7 mouse cellular contexts compared by ENCODE assay signal in genomic region chrX:53608879-53609278, GRCm38 (mm10). TPM values are rescaled to one million over a fixed set of nuclear protein-coding genes. Genes with fewer than 3 reads are reported as not detected.
DNase-seq lines count a peak whose midpoint lies in the region; ATAC-seq and TF ChIP-seq lines count a peak whose summit lies in the region.
"Not testable (repeated sequence)": the region's sequence is repeated elsewhere in the genome, so short reads cannot be mapped to it uniquely, and the experiment has no call there.

Gene Gm14597, minus strand, starts transcription at chrX:53608979.

- not testable (repeated sequence) for TF ChIP-seq POLR2A in cortical plate, adult 2 months (IDR thresholded peaks at IDR 0.05; ENCODE audit: extremely low read depth, insufficient read depth, low read length)

- H3K4me2 ChIP-seq in forebrain, embryonic 15.5 days (replicated peaks) = peak within 1 kb of the TSS; percentile 51
- H3K4me2 ChIP-seq in kidney, embryonic 14.5 days (replicated peaks; ENCODE audit: low read depth, low read length) = peak within 1 kb of the TSS; percentile 49
- peak within 1 kb of the TSS; percentile 61 for H3K4me2 ChIP-seq in liver, embryonic 11.5 days
- peak within 1 kb of the TSS; percentile 48 for H3K4me2 ChIP-seq in neural tube, embryonic 14.5 days (ENCODE audit: low read depth, low read length)

- peak within 1 kb of the TSS; percentile 99 for H3K27ac ChIP-seq in cortical plate, adult 2 months (ENCODE audit: insufficient read depth, low read length)
- peak within 1 kb of the TSS; percentile 62 for H3K27ac ChIP-seq in forebrain, embryonic 15.5 days (replicated peaks)
- H3K27ac ChIP-seq in hindbrain, embryonic 10.5 days = peak within 1 kb of the TSS; percentile 84
- not testable (repeated sequence) for H3K27ac ChIP-seq in kidney, embryonic 14.5 days (ENCODE audit: low read depth, low read length); liver, embryonic 11.5 days (ENCODE audit: low read depth, low read length)
- peak within 1 kb of the TSS; percentile 70 for H3K27ac ChIP-seq in neural tube, embryonic 14.5 days (ENCODE audit: low read depth, low read length)

- not testable (repeated sequence) for H3K27me3 ChIP-seq in forebrain, embryonic 15.5 days; hindbrain, embryonic 10.5 days (ENCODE audit: insufficient read depth, poor library complexity, severe bottlenecking); kidney, embryonic 14.5 days (ENCODE audit: control insufficient read depth, insufficient read depth, low read length); liver, embryonic 11.5 days (replicated peaks; ENCODE audit: control insufficient read depth, insufficient read depth, low read length); megakaryocyte, embryonic 14.5 days (replicated peaks); neural tube, embryonic 14.5 days (ENCODE audit: control insufficient read depth, insufficient read depth, low read length)

- peak within 1 kb of the TSS; percentile 53 for H3K9ac ChIP-seq in forebrain, embryonic 15.5 days (replicated peaks)
- peak within 1 kb of the TSS; percentile 51 for H3K9ac ChIP-seq in kidney, embryonic 14.5 days (ENCODE audit: low read depth, low read length)
- not testable (repeated sequence) for H3K9ac ChIP-seq in liver, embryonic 11.5 days (ENCODE audit: low read depth, low read length)
- H3K9ac ChIP-seq in neural tube, embryonic 14.5 days (replicated peaks; ENCODE audit: low read depth, low read length) = peak within 1 kb of the TSS; percentile 75

- TF ChIP-seq CTCF in cortical plate, adult 2 months (IDR thresholded peaks at IDR 0.05; ENCODE audit: extremely low read depth, insufficient read depth, low read length) = not testable (repeated sequence)

- WGBS in forebrain, embryonic 15.5 days = 48% methylated on average over 3 of the region's 4 CpGs
- 84% methylated on average over 3 of the region's 4 CpGs for WGBS in hindbrain, embryonic 10.5 days
- WGBS in kidney, embryonic 14.5 days = 70% methylated on average over 2 of the region's 4 CpGs
- 67% methylated on average over 3 of the region's 4 CpGs for WGBS in liver, embryonic 11.5 days
- 55% methylated on average over 2 of the region's 4 CpGs for WGBS in neural tube, embryonic 14.5 days

- DNase-seq in hindbrain, embryonic 10.5 days (ENCODE audit: low spot score); liver, embryonic 11.5 days (ENCODE audit: low spot score): not testable (repeated sequence)

- not testable (repeated sequence) for ATAC-seq in forebrain, embryonic 15.5 days (replicated peaks); kidney, embryonic 14.5 days (ENCODE audit: low FRiP score, low TSS enrichment); liver, embryonic 11.5 days (replicated peaks; ENCODE audit: low FRiP score); neural tube, embryonic 14.5 days (ENCODE audit: low read depth)

- H3K4me3 ChIP-seq in cortical plate, adult 2 months (ENCODE audit: insufficient read depth, low read length) = peak within 1 kb of the TSS; percentile 99
- peak within 1 kb of the TSS; percentile 50 for H3K4me3 ChIP-seq in forebrain, embryonic 15.5 days
- H3K4me3 ChIP-seq in hindbrain, embryonic 10.5 days = peak within 1 kb of the TSS; percentile 50
- H3K4me3 ChIP-seq in kidney, embryonic 14.5 days (ENCODE audit: low read length) = peak within 1 kb of the TSS; percentile 40
- H3K4me3 ChIP-seq in liver, embryonic 11.5 days (ENCODE audit: low read depth, low read length) = peak within 1 kb of the TSS; percentile 39
- H3K4me3 ChIP-seq in megakaryocyte, embryonic 14.5 days (replicated peaks) = peak within 1 kb of the TSS; percentile 91
- H3K4me3 ChIP-seq in neural tube, embryonic 14.5 days (ENCODE audit: low read depth, low read length) = peak within 1 kb of the TSS; percentile 44

- not testable (repeated sequence) for H3K9me3 ChIP-seq in forebrain, embryonic 15.5 days; hindbrain, embryonic 10.5 days; kidney, embryonic 14.5 days (ENCODE audit: control insufficient read depth, low read length); liver, embryonic 11.5 days (ENCODE audit: control insufficient read depth, low read length); megakaryocyte, embryonic 14.5 days; neural tube, embryonic 14.5 days (ENCODE audit: control insufficient read depth, low read length)

- H3K36me3 ChIP-seq in forebrain, embryonic 15.5 days; hindbrain, embryonic 10.5 days; kidney, embryonic 14.5 days (ENCODE audit: control insufficient read depth, insufficient read depth, low read length); liver, embryonic 11.5 days (ENCODE audit: control insufficient read depth, insufficient read depth, low read length); megakaryocyte, embryonic 14.5 days (replicated peaks; ENCODE audit: low read length); neural tube, embryonic 14.5 days (ENCODE audit: control insufficient read depth, insufficient read depth, low read length): not testable (repeated sequence)

- not testable (repeated sequence) for H3K4me1 ChIP-seq in cortical plate, adult 2 months (ENCODE audit: control insufficient read depth, insufficient read depth, low read length); forebrain, embryonic 15.5 days; hindbrain, embryonic 10.5 days (replicated peaks); kidney, embryonic 14.5 days (ENCODE audit: control insufficient read depth, insufficient read depth, low read length); liver, embryonic 11.5 days (replicated peaks; ENCODE audit: control insufficient read depth, insufficient read depth, low read length); megakaryocyte, embryonic 14.5 days; neural tube, embryonic 14.5 days (ENCODE audit: control insufficient read depth, insufficient read depth, low read length)

RNA-seq across cellular contexts. Expression of gene Gm14597, which starts in this region (rescaled TPM):
- polyA plus RNA-seq in cortical plate, adult 2 months (2012; rRNA removed) = 0.23 TPM in 1 of 2 replicates, not detected in the other
- polyA plus RNA-seq in forebrain, embryonic 15.5 days (2015; fragmentation: Nextera tagmentation; extraction: Ambion mirVana) = not detected in 2 replicates
- polyA plus RNA-seq in hindbrain, embryonic 10.5 days (2016; fragmentation: Nextera tagmentation; extraction: Ambion mirVana) = not detected in 2 replicates
- not detected in 2 replicates for polyA plus RNA-seq in kidney, embryonic 14.5 days (2014; fragmentation: Nextera tagmentation; extraction: Ambion mirVana)
- not detected in 2 replicates for polyA plus RNA-seq in liver, embryonic 11.5 days (2014; fragmentation: Nextera tagmentation; extraction: Ambion mirVana)
- polyA plus RNA-seq in megakaryocyte, embryonic 14.5 days (2012; ENCODE audit: insufficient read depth, low replicate concordance) = not detected in 2 replicates
- 0.59 TPM in 1 of 2 replicates, not detected in the other for polyA plus RNA-seq in neural tube, embryonic 14.5 days (2014; fragmentation: Nextera tagmentation; extraction: Ambion mirVana)

Comparison
In these comparisons a context has a peak if more than half of its experiments do, and no peak if none do; other contexts are left out.
1. H3K4me3 ChIP-seq: peak in every context shown above with its lines; median percentile 99 in cortical plate, adult 2 months; 91 in megakaryocyte, embryonic 14.5 days; 50 in forebrain, embryonic 15.5 days; 50 in hindbrain, embryonic 10.5 days; 44 in neural tube, embryonic 14.5 days; 40 in kidney, embryonic 14.5 days; 39 in liver, embryonic 11.5 days.